Mouse (Mus musculus) ovary, postnatal 14 days (tissue): ENCODE measurements around the gene Paxx.
"Not testable (repeated sequence)": the region's sequence is repeated elsewhere in the genome, so short reads cannot be mapped to it uniquely, and the experiment has no call there.

Source experiments
- DNase-seq: peaks from one replicate; pipeline ENCODE4 v3.0.0; 2022; ENCODE audit warnings: low spot score

Paxx gene

DNA sequence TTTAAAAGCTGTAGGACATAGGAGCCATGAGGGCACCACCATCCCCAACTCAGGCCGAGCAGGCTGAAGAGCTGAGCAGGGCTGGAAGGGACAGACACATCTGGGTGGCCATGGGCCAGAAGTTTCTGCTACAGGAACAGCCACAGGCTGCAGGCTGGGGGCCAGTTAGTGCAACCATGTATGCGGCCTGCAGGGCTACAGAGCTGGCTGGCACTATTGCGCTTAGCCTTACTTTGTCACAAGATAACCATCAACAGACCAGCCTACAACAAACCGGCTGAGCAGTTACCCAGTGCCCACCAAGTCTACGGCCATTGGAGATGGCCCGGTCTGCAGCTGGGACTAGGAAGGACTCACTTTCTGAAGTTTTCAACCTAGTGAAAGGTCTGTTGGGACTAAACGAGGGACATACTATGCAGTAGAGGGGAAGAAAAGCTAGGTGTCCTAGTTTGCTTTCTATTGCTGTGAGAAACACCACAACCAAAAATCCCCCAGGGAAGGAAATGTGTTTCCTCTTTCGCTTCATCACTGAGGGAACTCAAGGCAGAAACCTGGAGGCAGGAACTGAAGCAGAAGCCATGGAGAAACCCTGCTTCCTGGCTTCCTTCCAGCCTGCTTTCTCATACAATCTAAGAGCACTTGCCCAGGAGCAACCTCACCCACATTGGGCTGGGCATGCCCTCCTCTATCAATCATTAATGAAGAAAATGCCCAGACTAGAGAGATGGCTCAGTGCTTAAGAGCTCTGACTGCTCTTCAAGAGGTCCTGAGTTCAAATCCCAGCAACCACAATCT lies 9.8 kb downstream of the Paxx start:
- DNase-seq, result no peak

DNA sequence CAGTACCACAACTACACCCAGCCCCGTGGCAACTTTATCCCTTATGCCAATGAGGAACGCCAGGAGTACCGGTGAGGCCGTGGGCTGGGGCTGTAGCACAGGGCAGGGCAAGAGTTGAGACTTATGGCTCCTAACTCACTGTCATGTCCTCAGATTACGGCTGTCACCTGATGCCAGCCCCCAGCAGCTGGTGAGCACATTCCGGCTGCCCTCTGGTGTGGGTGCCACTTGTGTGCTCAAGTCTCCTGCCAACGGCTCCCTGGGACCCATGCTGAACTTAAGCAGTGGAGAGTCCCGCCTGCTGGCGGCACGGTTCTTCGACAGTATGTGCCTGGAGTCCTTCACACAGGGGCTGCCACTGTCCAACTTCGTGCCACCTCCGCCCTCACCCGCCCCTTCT lies 18.2 kb downstream of the Paxx start:
- no peak for DNase-seq

DNA sequence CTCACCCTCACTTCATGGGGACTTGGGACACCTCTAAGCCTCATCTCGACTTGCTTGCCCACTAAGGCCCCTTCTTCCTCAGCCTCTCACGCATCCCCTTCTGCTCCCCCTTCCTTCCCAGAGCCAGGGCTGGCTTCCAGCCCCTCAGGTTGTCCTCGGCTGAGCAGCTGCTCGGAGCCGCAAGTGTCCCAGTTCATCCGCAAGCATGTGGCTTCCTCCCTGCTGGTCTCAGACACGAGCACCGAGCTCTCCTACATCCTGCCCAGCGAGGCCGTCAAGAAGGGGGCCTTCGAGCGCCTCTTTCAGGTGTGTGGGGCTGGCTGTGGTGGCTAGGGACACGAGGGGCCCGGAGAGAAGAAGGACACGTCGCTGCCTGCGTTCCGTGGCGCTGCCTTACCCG lies 19.8 kb downstream of the Paxx start:
- no peak for DNase-seq

GRCm38 (mm10) chr2:25436286-25436820 lies 24.5 kb downstream of the Paxx start:
- DNase-seq, result no peak

DNA sequence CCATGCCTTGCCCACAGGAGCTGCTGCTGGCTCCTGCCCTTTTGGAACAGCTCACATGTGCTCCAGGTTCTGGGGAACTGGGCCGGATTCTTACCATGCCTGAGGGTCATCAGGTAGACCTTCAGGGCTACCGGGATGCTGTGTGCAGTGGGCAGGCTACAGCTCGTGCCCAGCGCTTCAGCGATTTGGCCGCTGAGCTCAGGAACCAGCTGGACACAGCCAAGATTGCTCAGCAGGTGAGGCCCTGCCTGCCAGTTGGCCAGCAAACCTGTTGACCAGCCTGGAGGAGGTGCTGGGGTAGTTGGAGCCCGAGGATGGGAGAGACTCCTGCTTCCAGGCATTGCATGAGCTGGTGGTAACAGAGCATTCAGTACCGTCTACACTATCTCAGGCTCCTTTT lies 26.6 kb downstream of the Paxx start:
- no peak for DNase-seq

DNA sequence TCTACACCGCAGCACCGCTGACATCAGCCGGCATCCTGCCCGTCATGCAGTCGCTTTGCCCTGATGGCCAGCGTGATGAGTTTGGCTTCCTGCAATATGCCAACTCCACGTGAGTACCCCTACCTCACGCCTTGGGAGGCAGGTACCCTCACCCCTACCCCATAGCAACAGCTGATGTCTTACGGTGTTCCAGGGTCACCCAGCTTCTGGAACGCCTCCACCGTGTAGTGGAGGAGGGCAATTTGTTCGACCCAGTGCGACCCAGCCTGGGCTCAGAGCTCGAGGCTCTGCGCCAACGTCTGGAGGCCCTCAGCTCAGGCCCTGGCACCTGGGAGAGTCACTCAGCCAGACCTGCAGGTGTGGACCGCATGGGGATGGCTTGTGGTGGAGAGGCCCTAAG lies 27.8 kb downstream of the Paxx start:
- no peak for DNase-seq

- no peak for DNase-seq
These were observed 28.4 kb downstream of the Paxx start for GRCm38 (mm10) chr2:25432326-25433098.

- no peak for DNase-seq
These were observed 29.5 kb downstream of the Paxx start for GRCm38 (mm10) chr2:25431308-25431855.

GRCm38 (mm10) chr2:25430395-25431233 lies 30.3 kb downstream of the Paxx start:
- no peak for DNase-seq

GRCm38 (mm10) chr2:25429435-25430180 lies 31.3 kb downstream of the Paxx start:
- DNase-seq, result no peak

- DNase-seq, result peak; percentile 89
These were observed 32.3 kb downstream of the Paxx start, which contains the start of gene Abca2 for GRCm38 (mm10) chr2:25428442-25429236. TSS of gene Abca2 (plus strand) at chr2:25428703.

- no peak for DNase-seq
These were observed 33.6 kb downstream of the Paxx start for GRCm38 (mm10) chr2:25427256-25427655.

GRCm38 (mm10) chr2:25426721-25427191 lies 34.1 kb downstream of the Paxx start:
- peak; percentile 55 for DNase-seq

GRCm38 (mm10) chr2:25425481-25425880 lies 35.4 kb downstream of the Paxx start:
- DNase-seq, result no peak

- no peak for DNase-seq
These were observed 37.3 kb downstream of the Paxx start for GRCm38 (mm10) chr2:25423626-25424025.

- DNase-seq, result no peak
These were observed 38.1 kb downstream of the Paxx start, which contains the start of gene Fut7 for GRCm38 (mm10) chr2:25422587-25423410. TSS of gene Fut7 (plus strand) at chr2:25423267.

- no peak for DNase-seq
These were observed 39.0 kb downstream of the Paxx start for GRCm38 (mm10) chr2:25421896-25422295.

DNA sequence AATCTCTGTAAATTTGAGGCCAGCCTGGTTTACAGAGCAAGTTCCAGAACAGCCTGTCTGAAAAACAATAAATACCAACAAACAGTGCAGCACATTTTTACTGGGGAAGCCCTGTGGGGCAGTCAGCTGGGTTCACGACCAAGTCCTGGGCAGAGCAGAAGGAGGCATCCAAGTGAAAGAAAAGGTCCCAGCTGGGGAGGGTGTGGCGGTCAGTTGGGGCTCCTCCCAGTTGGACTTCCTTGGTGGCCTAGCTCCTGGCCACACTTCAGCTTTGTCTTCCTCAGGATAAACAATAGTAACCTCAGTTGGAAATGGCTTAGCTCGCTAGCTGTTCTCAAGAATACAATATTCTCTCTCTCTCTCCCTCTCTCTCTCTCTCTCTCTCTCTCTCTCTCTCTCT lies 43.5 kb downstream of the Paxx start:
- no peak for DNase-seq

DNA sequence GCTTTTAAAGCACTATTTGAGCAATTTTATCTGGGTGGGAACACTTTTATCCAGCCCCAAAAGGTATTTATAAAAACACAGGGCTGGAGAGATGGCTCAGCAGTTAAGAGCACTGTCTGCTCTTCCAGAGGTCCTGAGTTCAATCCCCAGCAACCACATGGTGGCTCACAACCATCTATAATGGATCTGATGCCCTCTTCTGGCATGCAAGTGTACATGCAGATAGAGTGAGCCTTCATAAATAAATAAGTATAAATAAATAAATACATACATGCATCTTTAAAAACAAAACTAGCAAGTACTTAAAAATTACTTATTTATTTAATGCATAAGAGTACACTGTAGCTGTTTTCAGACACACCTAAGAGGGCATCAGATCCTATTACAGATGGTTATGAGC lies 47.5 kb downstream of the Paxx start:
- DNase-seq, result not testable (repeated sequence)
